Mouse (Mus musculus): ENCODE results near the gene Btbd18. TPM values are rescaled to one million over a fixed set of nuclear protein-coding genes. Genes with fewer than 3 reads are reported as not detected.

Gene Btbd18
- polyA plus RNA-seq, 1 experiment from 2014 or later, result 0.10 TPM

DNA sequence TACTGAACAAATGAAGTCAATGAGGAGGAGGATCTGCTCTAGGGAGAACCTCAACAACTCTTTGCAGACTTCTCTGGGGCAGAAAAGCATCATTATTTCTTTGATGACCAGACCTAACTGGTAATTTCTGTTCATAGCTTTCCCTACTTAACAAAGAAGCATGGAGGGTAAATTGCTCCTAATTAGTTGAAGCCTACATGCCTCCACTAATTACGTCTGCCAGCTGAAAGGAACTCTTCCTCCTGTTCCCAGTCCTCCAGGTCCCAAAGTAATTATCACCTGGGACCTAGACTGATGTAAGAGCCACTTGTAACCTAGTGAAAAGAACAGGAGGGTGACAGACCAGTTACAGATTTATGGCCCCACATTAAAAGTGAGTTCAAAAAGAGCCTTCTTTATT is 48.6 kb downstream of the Btbd18 start:
- Histone ChIP-seq H3K27me3 (no peaks in the 10 kb centered on the region), H3K4me3 (no peak overlapping the region), H3K9ac (no peak overlapping the region), H3K9me3 (replicated peaks) (no peaks in the 10 kb centered on the region), H3K4me1 (replicated peaks) (peaks cover 2% of the 10 kb centered on the region; the same call in 1 of the 2 replicates), H3K36me3 (peaks cover 34% of the 10 kb centered on the region), H3K4me2 (no peak overlapping the region), H3K27ac (no peak overlapping the region)
- WGBS, result 79% methylated on average over 1 of the region's 1 CpGs
- ATAC-seq (replicated peaks; ENCODE audit: insufficient number of reproducible peaks, insufficient read depth, low FRiP score, low read depth), result no peak

DNA sequence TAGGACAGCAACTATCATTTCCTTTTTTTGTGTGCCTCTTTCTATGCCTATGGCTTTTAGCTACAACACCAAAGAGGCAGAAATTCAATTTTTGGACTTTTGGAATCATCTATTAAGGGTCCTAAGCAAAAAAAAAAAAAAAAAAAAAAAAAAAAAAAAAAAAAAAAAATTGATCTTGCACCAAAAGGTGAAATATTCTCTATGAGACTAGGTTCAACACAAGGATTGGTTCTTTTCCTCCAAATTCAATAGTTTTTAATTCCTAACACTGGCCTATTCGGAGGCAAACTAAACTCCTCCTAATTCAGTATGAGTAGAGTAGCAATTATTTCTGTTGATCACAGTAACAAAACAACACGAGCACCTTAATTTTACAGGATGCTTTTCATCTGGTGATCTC is 53.0 kb downstream of the Btbd18 start:
- Histone ChIP-seq H3K4me3 (no peak overlapping the region), H3K9me3 (replicated peaks) (no peaks in the 10 kb centered on the region), H3K27me3 (no peaks in the 10 kb centered on the region), H3K36me3 (peaks cover 24% of the 10 kb centered on the region; the same call in 1 of the 2 replicates), H3K4me2 (no peak overlapping the region), H3K27ac (no peak overlapping the region), H3K4me1 (replicated peaks) (peaks cover 17% of the 10 kb centered on the region), H3K9ac (no peak overlapping the region)
- ATAC-seq (replicated peaks; ENCODE audit: insufficient number of reproducible peaks, insufficient read depth, low FRiP score, low read depth), result no peak
- WGBS, result 90% methylated on average over 2 of the region's 2 CpGs

DNA sequence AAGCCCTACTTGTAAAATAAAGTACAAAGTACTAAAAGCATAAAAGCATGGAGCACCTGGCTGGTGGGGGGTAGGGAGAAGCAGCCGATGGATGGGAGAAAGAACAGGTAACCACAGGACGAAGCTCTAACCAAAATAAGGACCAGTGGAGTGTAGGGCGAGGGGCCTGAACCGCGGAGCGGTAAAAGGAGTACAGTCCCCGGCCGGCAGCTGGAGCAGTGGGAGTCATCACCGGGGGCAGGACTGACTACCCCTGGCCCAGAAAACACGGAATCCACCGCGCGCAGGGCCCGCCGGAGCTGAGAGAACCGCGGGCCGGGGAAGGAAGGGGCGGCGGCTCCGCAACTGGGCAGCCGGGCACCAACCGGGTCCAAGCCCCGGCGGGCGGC is 55.5 kb downstream of the Btbd18 start:
- peak overlapping the region; percentile 98 for H3K27ac ChIP-seq
- no peaks in the 10 kb centered on the region for H3K27me3 ChIP-seq
- H3K4me2 ChIP-seq, result peak overlapping the region; percentile 79
- peaks cover 17% of the 10 kb centered on the region; the same call in 1 of the 2 replicates for H3K36me3 ChIP-seq
- H3K4me1 ChIP-seq (replicated peaks), result peaks cover 20% of the 10 kb centered on the region
- H3K4me3 ChIP-seq, result peak overlapping the region; percentile 98
- H3K9ac ChIP-seq, result peak overlapping the region; percentile 99
- WGBS, result 1% methylated on average over 19 of the region's 26 CpGs
- ATAC-seq (replicated peaks; ENCODE audit: insufficient number of reproducible peaks, insufficient read depth, low FRiP score, low read depth), result peak; percentile 8
- H3K9me3 ChIP-seq (replicated peaks), result no peaks in the 10 kb centered on the region

GRCm38 (mm10) chr2:84714811-84715561 is 56.1 kb downstream of the Btbd18 start, which contains the start of gene Zdhhc5:
Gene Zdhhc5 (minus strand): TSS chr2:84715180.
- Histone ChIP-seq H3K9ac (peak within 1 kb of the TSS; percentile 99), H3K36me3 (peaks cover 13% of the 10 kb centered on the region; the same call in 1 of the 2 replicates), H3K27me3 (no peaks in the 10 kb centered on the region), H3K4me3 (peak within 1 kb of the TSS; percentile 98), H3K9me3 (replicated peaks) (no peaks in the 10 kb centered on the region), H3K4me2 (peak within 1 kb of the TSS; percentile 79), H3K27ac (peak within 1 kb of the TSS; percentile 98), H3K4me1 (replicated peaks) (peaks cover 20% of the 10 kb centered on the region)
- peak; percentile 92 for ATAC-seq (replicated peaks; ENCODE audit: insufficient number of reproducible peaks, insufficient read depth, low FRiP score, low read depth)
- under 1% methylated on average over 89 of the region's 107 CpGs for WGBS

DNA sequence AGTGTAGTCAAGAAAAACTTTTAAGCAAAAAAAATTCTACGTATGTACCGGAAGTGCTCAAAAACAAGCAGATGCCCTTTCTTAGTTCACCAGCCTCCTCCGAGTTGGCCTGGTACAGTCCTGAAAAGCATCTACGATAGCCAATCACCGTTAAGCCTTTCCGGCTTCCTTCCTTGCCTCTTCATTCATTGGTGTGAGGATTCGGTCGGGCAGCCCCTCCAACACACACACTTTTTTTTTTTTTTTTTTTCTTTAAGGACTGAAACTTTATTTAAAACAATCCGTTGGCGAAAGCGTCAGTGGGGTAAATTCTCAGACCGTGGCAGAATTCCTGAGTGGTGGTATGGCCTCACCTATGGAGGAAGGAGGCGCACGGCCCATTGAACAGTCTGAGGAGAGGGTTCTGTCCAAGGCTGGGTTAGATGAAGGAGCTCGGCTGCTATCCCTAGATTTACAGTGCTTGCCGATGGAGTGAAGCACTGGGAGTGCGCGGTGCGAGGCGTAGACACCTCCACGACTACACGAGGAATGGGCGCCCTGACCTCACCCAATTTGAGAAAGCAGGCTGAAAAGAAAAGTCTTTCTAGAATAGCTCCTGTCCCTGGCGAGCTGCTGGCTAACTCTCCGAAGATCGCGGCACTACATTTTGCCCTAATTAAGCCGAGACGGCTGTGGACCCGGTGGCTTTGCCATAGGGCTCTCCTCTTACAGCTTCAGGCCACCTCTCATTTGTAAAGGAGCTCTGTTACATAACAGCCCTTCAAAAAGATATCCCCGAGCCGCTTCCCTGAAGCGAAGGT is 56.9 kb downstream of the Btbd18 start:
- under 1% methylated on average over 33 of the region's 33 CpGs for WGBS
- H3K27ac ChIP-seq, result peak overlapping the region; percentile 98

GRCm38 (mm10) chr2:84716423-84717355 is 57.8 kb downstream of the Btbd18 start:
- H3K9me3 ChIP-seq (replicated peaks), result no peaks in the 10 kb centered on the region
- peak overlapping the region; percentile 98 for H3K27ac ChIP-seq
- H3K27me3 ChIP-seq, result no peaks in the 10 kb centered on the region
- ATAC-seq (replicated peaks; ENCODE audit: insufficient number of reproducible peaks, insufficient read depth, low FRiP score, low read depth), result no peak
- peak overlapping the region; percentile 79 for H3K4me2 ChIP-seq
- peak overlapping the region; percentile 71; the same call in 1 of the 2 replicates for H3K9ac ChIP-seq
- H3K4me3 ChIP-seq, result peak overlapping the region; percentile 98
- WGBS, result 26% methylated on average over 9 of the region's 9 CpGs
- H3K36me3 ChIP-seq, result peaks cover 2% of the 10 kb centered on the region; the same call in 1 of the 2 replicates
- peaks cover 20% of the 10 kb centered on the region for H3K4me1 ChIP-seq (replicated peaks)

More for the DNA sequence above, 56.9 kb downstream of the Btbd18 start:
- H3K36me3 ChIP-seq, result peaks cover 5% of the 10 kb centered on the region; the same call in 1 of the 2 replicates
- H3K4me2 ChIP-seq, result peak overlapping the region; percentile 79
- no peaks in the 10 kb centered on the region for H3K9me3 ChIP-seq (replicated peaks)
- no peaks in the 10 kb centered on the region for H3K27me3 ChIP-seq
- ATAC-seq (replicated peaks; ENCODE audit: insufficient number of reproducible peaks, insufficient read depth, low FRiP score, low read depth), result peak; percentile 91
- peak overlapping the region; percentile 98 for H3K4me3 ChIP-seq
- peaks cover 20% of the 10 kb centered on the region for H3K4me1 ChIP-seq (replicated peaks)
- peak overlapping the region; percentile 71 for H3K9ac ChIP-seq

DNA sequence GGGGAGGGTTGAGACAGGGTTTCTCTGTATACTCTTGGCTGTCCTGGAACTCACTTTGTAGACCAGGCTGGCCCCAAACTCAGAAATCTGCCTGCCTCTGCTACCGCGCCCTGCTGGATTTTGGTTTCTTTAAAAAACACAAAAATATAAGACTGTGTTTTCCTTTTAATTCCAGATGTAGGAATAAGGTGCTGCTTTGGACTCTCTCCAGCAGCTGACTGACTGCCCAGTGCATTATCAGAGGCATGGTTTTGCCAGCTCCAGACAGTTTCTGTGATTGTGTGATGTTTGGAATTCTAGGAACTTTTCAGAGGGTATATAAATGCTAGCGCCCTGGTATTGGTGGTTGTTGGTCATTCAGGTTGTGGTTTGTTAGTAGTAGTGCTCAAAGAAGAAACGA is 58.5 kb downstream of the Btbd18 start:
- Histone ChIP-seq H3K4me3 (no peak overlapping the region), H3K4me2 (no peak overlapping the region), H3K9ac (no peak overlapping the region), H3K36me3 (peaks cover 8% of the 10 kb centered on the region; the same call in 1 of the 2 replicates), H3K27me3 (no peaks in the 10 kb centered on the region), H3K9me3 (replicated peaks) (no peaks in the 10 kb centered on the region), H3K27ac (no peak overlapping the region), H3K4me1 (replicated peaks) (peaks cover 20% of the 10 kb centered on the region)
- no peak for ATAC-seq (replicated peaks; ENCODE audit: insufficient number of reproducible peaks, insufficient read depth, low FRiP score, low read depth)
- WGBS, result 86% methylated on average over 4 of the region's 4 CpGs

Other genes starting within 250 kb of the Btbd18 start
- 38.8 and 39.4 TPM in 2 replicates for gene Calcrl, start 233.7 kb upstream of the Btbd18 start, polyA plus RNA-seq (2015; fragmentation: Nextera tagmentation; extraction: Ambion mirVana)
- 70.3 and 70.6 TPM in 2 replicates for gene Tfpi, start 182.3 kb upstream of the Btbd18 start, polyA plus RNA-seq (2015; fragmentation: Nextera tagmentation; extraction: Ambion mirVana)
- gene Ctnnd1, start 8.3 kb upstream of the Btbd18 start, polyA plus RNA-seq (2015; fragmentation: Nextera tagmentation; extraction: Ambion mirVana), result 57.6 and 62.9 TPM in 2 replicates
- gene Selenoh, start 11.7 kb downstream of the Btbd18 start, polyA plus RNA-seq (2015; fragmentation: Nextera tagmentation; extraction: Ambion mirVana), result 203 and 214 TPM in 2 replicates
- gene Gm28635, start 19.0 kb downstream of the Btbd18 start, polyA plus RNA-seq (2015; fragmentation: Nextera tagmentation; extraction: Ambion mirVana), result not detected in 2 replicates
- gene Med19, start 19.3 kb downstream of the Btbd18 start, polyA plus RNA-seq (2015; fragmentation: Nextera tagmentation; extraction: Ambion mirVana), result 22.1 and 22.2 TPM in 2 replicates
- 156 and 158 TPM in 2 replicates for gene Tmx2, start 20.1 kb downstream of the Btbd18 start, polyA plus RNA-seq (2015; fragmentation: Nextera tagmentation; extraction: Ambion mirVana)
- 20.2 and 22.4 TPM in 2 replicates for gene Zdhhc5, start 56.1 kb downstream of the Btbd18 start, polyA plus RNA-seq (2015; fragmentation: Nextera tagmentation; extraction: Ambion mirVana)
- 12.8 and 18.6 TPM in 2 replicates for gene Clp1, start 68.3 kb downstream of the Btbd18 start, polyA plus RNA-seq (2015; fragmentation: Nextera tagmentation; extraction: Ambion mirVana)
- gene Ypel4, start 75.0 kb downstream of the Btbd18 start, polyA plus RNA-seq (2015; fragmentation: Nextera tagmentation; extraction: Ambion mirVana), result 3.0 and 3.8 TPM in 2 replicates
- gene Gm19426, start 84.6 kb downstream of the Btbd18 start, polyA plus RNA-seq (2015; fragmentation: Nextera tagmentation; extraction: Ambion mirVana), result 5.1 and 5.3 TPM in 2 replicates
- 45.2 and 53.2 TPM in 2 replicates for gene Serping1, start 116.4 kb downstream of the Btbd18 start, polyA plus RNA-seq (2015; fragmentation: Nextera tagmentation; extraction: Ambion mirVana)
- gene Ube2l6, start 139.7 kb downstream of the Btbd18 start, polyA plus RNA-seq (2015; fragmentation: Nextera tagmentation; extraction: Ambion mirVana), result 128 and 145 TPM in 2 replicates
- 0.25 and 0.38 TPM in 2 replicates for gene Smtnl1, start 163.6 kb downstream of the Btbd18 start, polyA plus RNA-seq (2015; fragmentation: Nextera tagmentation; extraction: Ambion mirVana)
- gene Timm10, start 167.9 kb downstream of the Btbd18 start, polyA plus RNA-seq (2015; fragmentation: Nextera tagmentation; extraction: Ambion mirVana), result 76.6 TPM in 2 replicates
- 8.6 and 11.5 TPM in 2 replicates for gene Slc43a1, start 179.8 kb downstream of the Btbd18 start, polyA plus RNA-seq (2015; fragmentation: Nextera tagmentation; extraction: Ambion mirVana)
- 1.9 and 2.1 TPM in 2 replicates for gene Rtn4rl2, start 227.6 kb downstream of the Btbd18 start, polyA plus RNA-seq (2015; fragmentation: Nextera tagmentation; extraction: Ambion mirVana)